In the genomic region with DNA sequence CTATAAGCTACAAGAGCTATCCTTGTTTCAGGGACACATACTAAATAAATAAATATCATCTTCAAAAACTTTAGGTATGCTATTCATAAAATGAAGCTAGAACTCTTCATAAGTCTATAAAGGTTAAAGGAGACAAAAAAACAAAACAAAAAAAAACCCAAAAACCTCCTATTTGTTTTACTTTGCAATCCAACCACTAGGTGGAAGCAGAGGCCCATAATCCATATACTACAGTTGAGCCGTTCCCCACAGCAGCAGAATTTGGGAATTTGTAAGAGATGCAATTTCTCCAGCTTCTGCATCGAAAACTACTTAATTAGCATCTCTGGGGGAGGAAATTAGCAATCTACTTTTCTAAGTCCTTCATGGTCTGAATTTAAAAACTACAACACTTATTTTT, we compare ENCODE assay signal across 8 mouse cellular contexts. TPM values are rescaled to one million over a fixed set of nuclear protein-coding genes. Genes with fewer than 3 reads are reported as not detected.
DNase-seq lines count a peak whose midpoint lies in the region; ATAC-seq and TF ChIP-seq lines count a peak whose summit lies in the region.

No protein-coding gene starts in this region.

- TF ChIP-seq EP300 in liver, postnatal 0 days (IDR thresholded peaks at IDR 0.05; ENCODE audit: low read depth) = 0 out of 2 replicates have a peak, but pooled peaks have one; percentile 18

- no peaks in the 10 kb centered on the region for H3K27me3 ChIP-seq in liver, postnatal 0 days (ENCODE audit: insufficient read depth, low read length)
- H3K27me3 ChIP-seq in Patski = peaks cover 48% of the 10 kb centered on the region
- H3K27me3 ChIP-seq in embryonic facial prominence, embryonic 14.5 days (replicated peaks; ENCODE audit: control insufficient read depth, insufficient read depth, low read length) = no peaks in the 10 kb centered on the region

- no peak overlapping the region for H3K4me3 ChIP-seq in liver, postnatal 0 days (ENCODE audit: low read depth, low read length)
- H3K4me3 ChIP-seq in embryonic facial prominence, embryonic 14.5 days (ENCODE audit: low read depth, low read length) = no peak overlapping the region

- peak; percentile 90 for ATAC-seq in frontal cortex, adult (ENCODE audit: low TSS enrichment)
- no peak for ATAC-seq in liver, postnatal 0 days
- peak; percentile 47 for ATAC-seq in Patski
- 0 out of 2 replicates have a peak, but pooled peaks have one; percentile 44 for ATAC-seq in embryonic facial prominence, embryonic 14.5 days (ENCODE audit: low read depth)

- H3K9me3 ChIP-seq in liver, postnatal 0 days (ENCODE audit: low read length) = no peaks in the 10 kb centered on the region
- H3K9me3 ChIP-seq in embryonic facial prominence, embryonic 14.5 days (ENCODE audit: control insufficient read depth, low read length) = no peaks in the 10 kb centered on the region

- POLR2A ChIA-PET in Patski (lab: Charles Lee) = no interaction called here

- no peak overlapping the region for H3K9ac ChIP-seq in liver, postnatal 0 days (replicated peaks)
- H3K9ac ChIP-seq in embryonic facial prominence, embryonic 14.5 days (ENCODE audit: low read depth, low read length) = no peak overlapping the region

- no peak for DNase-seq in frontal cortex, postnatal 14 days (ENCODE audit: low spot score in 2 of 2)
- no peak for DNase-seq in liver, postnatal 0 days
- no peak for DNase-seq in liver
- DNase-seq in Patski (ENCODE audit: low read depth, low spot score) = no peak
- DNase-seq in embryonic facial prominence, embryonic 14.5 days (ENCODE audit: low spot score) = peak; percentile 68
- peak; percentile 56 for DNase-seq in mesoderm, embryonic 11.5 days (ENCODE audit: low read depth, low spot score)
- no peak for DNase-seq in frontal cortex, postnatal 25 days (ENCODE audit: low spot score in 2 of 2)

- TF ChIP-seq CTCF in liver, postnatal 0 days (IDR thresholded peaks at IDR 0.05; ENCODE audit: low read depth) = peak; percentile 79
- TF ChIP-seq CTCF in Patski (IDR thresholded peaks at IDR 0.05) = peak; percentile 64

- no peak overlapping the region for H3K27ac ChIP-seq in liver, postnatal 0 days (ENCODE audit: low read depth)
- no peak overlapping the region for H3K27ac ChIP-seq in embryonic facial prominence, embryonic 14.5 days (replicated peaks; ENCODE audit: low read depth, low read length)

- 5% methylated on average over 2 of the region's 2 CpGs for WGBS in liver, postnatal 0 days (ENCODE audit: insufficient replicate concordance)
- WGBS in embryonic facial prominence, embryonic 14.5 days = 4% methylated on average over 2 of the region's 2 CpGs

- H3K4me1 ChIP-seq in liver, postnatal 0 days (ENCODE audit: insufficient read depth) = no peaks in the 10 kb centered on the region
- no peaks in the 10 kb centered on the region for H3K4me1 ChIP-seq in embryonic facial prominence, embryonic 14.5 days (ENCODE audit: control insufficient read depth, insufficient read depth, low read length)

- H3K4me2 ChIP-seq in liver, postnatal 0 days (ENCODE audit: low read depth, low read length) = no peak overlapping the region
- no peak overlapping the region for H3K4me2 ChIP-seq in embryonic facial prominence, embryonic 14.5 days (ENCODE audit: low read depth, low read length)

- in situ Hi-C loops in Patski (cut with MboI; ENCODE audit: low pct_unique_long_range_greater_than_20kb) = no loop called here

- CTCF ChIA-PET in Patski (lab: Charles Lee) = interaction anchor here (0.7 to 3.7 kb wide), 7 partner anchors 13 to 180 kb away, joined by 3 to 18 read pairs (median 4); a partner anchor contains a TSS

- H3K36me3 ChIP-seq in liver, postnatal 0 days (replicated peaks; ENCODE audit: insufficient read depth, low read length) = no peaks in the 10 kb centered on the region
- no peaks in the 10 kb centered on the region for H3K36me3 ChIP-seq in embryonic facial prominence, embryonic 14.5 days (ENCODE audit: control insufficient read depth, insufficient read depth, low read length)

RNA-seq across cellular contexts. Expression of a gene that starts 8.5 kb away (rescaled TPM):
- 0.09 TPM in 2 replicates for polyA plus RNA-seq in liver, postnatal 0 days (2015; fragmentation: Nextera tagmentation; extraction: Ambion mirVana)
- 0.23 TPM for polyA plus RNA-seq in Patski (2021)
- polyA plus RNA-seq in embryonic facial prominence, embryonic 14.5 days (2014; fragmentation: Nextera tagmentation; extraction: Ambion mirVana) = 0.20 and 0.36 TPM in 2 replicates

RNA-seq across cellular contexts. Expression of a gene that starts 31.5 kb away (rescaled TPM):
- polyA plus RNA-seq in liver, postnatal 0 days (2015; fragmentation: Nextera tagmentation; extraction: Ambion mirVana) = not detected in 2 replicates
- polyA plus RNA-seq in Patski (2021) = not detected
- 0.07 TPM in 1 of 2 replicates, not detected in the other for polyA plus RNA-seq in embryonic facial prominence, embryonic 14.5 days (2014; fragmentation: Nextera tagmentation; extraction: Ambion mirVana)

RNA-seq across cellular contexts. Expression of a gene that starts 35.0 kb away (rescaled TPM):
- polyA plus RNA-seq in liver, postnatal 0 days (2015; fragmentation: Nextera tagmentation; extraction: Ambion mirVana) = 27.2 and 27.6 TPM in 2 replicates
- polyA plus RNA-seq in Patski (2021) = 78.9 TPM
- 55.3 and 55.7 TPM in 2 replicates for polyA plus RNA-seq in embryonic facial prominence, embryonic 14.5 days (2014; fragmentation: Nextera tagmentation; extraction: Ambion mirVana)

RNA-seq across cellular contexts. Expression of a gene that starts 45.6 kb away (rescaled TPM):
- polyA plus RNA-seq in liver, postnatal 0 days (2015; fragmentation: Nextera tagmentation; extraction: Ambion mirVana) = 6.8 and 7.0 TPM in 2 replicates
- polyA plus RNA-seq in Patski (2021) = 17.4 TPM
- polyA plus RNA-seq in embryonic facial prominence, embryonic 14.5 days (2014; fragmentation: Nextera tagmentation; extraction: Ambion mirVana) = 16.9 and 18.7 TPM in 2 replicates

Comparison
In these comparisons a context has a peak if more than half of its experiments do, and no peak if none do; other contexts are left out.
1. DNase-seq: peak in embryonic facial prominence, embryonic 14.5 days (single experiment) and mesoderm, embryonic 11.5 days (single experiment); none in frontal cortex, postnatal 14 days (0 of 2), liver, postnatal 0 days (single experiment), liver (single experiment), Patski (single experiment) and frontal cortex, postnatal 25 days (0 of 2).